ENCODE assay signal across 8 mouse cellular contexts in the genomic region with DNA sequence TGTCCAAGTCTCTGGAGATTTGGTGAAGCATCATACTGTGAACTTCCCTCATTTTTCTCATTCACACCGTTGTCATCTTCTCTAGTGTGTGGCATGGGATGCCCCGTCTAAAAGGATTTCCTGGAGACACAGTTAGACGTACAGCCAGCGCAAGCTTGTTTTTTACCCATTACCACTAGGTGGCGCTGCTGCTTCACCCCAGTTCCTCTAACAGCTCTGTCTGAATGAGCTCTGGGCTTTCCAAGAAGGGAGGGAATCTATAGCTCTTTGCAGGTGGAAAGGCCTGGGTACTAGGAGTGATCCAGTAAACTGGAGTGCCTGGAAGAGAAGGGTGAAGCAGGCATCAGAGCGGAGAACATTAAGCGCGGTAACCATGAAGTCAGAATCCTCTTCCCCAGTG. TPM values are rescaled to one million over a fixed set of nuclear protein-coding genes. Genes with fewer than 3 reads are reported as not detected.
A peak's percentile ranks its signal among the peaks of the same experiment; 100 is the strongest.
DNase-seq lines count a peak whose midpoint lies in the region; ATAC-seq and TF ChIP-seq lines count a peak whose summit lies in the region.

No protein-coding gene starts in this region.

- H3K9me3 ChIP-seq in E14TG2a.4 (ENCODE audit: low read length) = no peaks in the 10 kb centered on the region
- H3K9me3 ChIP-seq in embryonic facial prominence, embryonic 12.5 days = no peaks in the 10 kb centered on the region
- H3K9me3 ChIP-seq in heart, embryonic 16.5 days (replicated peaks; ENCODE audit: control insufficient read depth, low read length) = no peaks in the 10 kb centered on the region

- DNase-seq in adrenal gland, postnatal 4 days (ENCODE audit: low spot score in 2 of 2) = peak; percentile 46 to 59
- peak; percentile 56 to 77 for DNase-seq in layer of hippocampus, adult 8-10 months (ENCODE audit: low spot score in 2 of 2)
- peak; percentile 84 for DNase-seq in lung, postnatal 10 days
- DNase-seq in retina, adult 2 months (ENCODE audit: low read depth, low spot score) = peak; percentile 66
- peak; percentile 66 for DNase-seq in thymus, postnatal 25 days

- H3K4me2 ChIP-seq in embryonic facial prominence, embryonic 12.5 days (replicated peaks) = no peak overlapping the region
- no peak overlapping the region for H3K4me2 ChIP-seq in heart, embryonic 16.5 days (ENCODE audit: low read depth, low read length)

- ATAC-seq in embryonic facial prominence, embryonic 12.5 days (ENCODE audit: insufficient number of reproducible peaks, insufficient read depth, low FRiP score, low TSS enrichment) = 0 out of 2 replicates have a peak, but pooled peaks have one; percentile 12
- ATAC-seq in heart, embryonic 16.5 days (replicated peaks; ENCODE audit: extremely low read depth, insufficient read depth, low FRiP score) = 0 out of 2 replicates have a peak, but pooled peaks have one; percentile 33

- H3K4me1 ChIP-seq in E14TG2a.4 (replicated peaks; ENCODE audit: low read depth, low read length) = peaks cover 48% of the 10 kb centered on the region
- no peaks in the 10 kb centered on the region for H3K4me1 ChIP-seq in embryonic facial prominence, embryonic 12.5 days
- H3K4me1 ChIP-seq in heart, embryonic 16.5 days (ENCODE audit: control insufficient read depth, insufficient read depth, low read length) = no peaks in the 10 kb centered on the region

- no peak overlapping the region for H3K4me3 ChIP-seq in E14TG2a.4 (replicated peaks; ENCODE audit: low read length)
- H3K4me3 ChIP-seq in embryonic facial prominence, embryonic 12.5 days = no peak overlapping the region
- H3K4me3 ChIP-seq in heart, embryonic 16.5 days (ENCODE audit: low read length) = no peak overlapping the region

- peak; percentile 96 for TF ChIP-seq CTCF in E14TG2a.4 (conservative IDR thresholded peaks at IDR 0.05; ENCODE audit: low read length)

- peaks cover 40% of the 10 kb centered on the region for H3K36me3 ChIP-seq in E14TG2a.4 (ENCODE audit: insufficient read depth, low read length)
- peaks cover 22% of the 10 kb centered on the region for H3K36me3 ChIP-seq in embryonic facial prominence, embryonic 12.5 days
- H3K36me3 ChIP-seq in heart, embryonic 16.5 days (ENCODE audit: control insufficient read depth, insufficient read depth) = peaks cover 17% of the 10 kb centered on the region; the same call in 1 of the 2 replicates

- H3K27me3 ChIP-seq in E14TG2a.4 (ENCODE audit: insufficient read depth, low read length) = no peaks in the 10 kb centered on the region
- H3K27me3 ChIP-seq in embryonic facial prominence, embryonic 12.5 days = no peaks in the 10 kb centered on the region
- no peaks in the 10 kb centered on the region for H3K27me3 ChIP-seq in heart, embryonic 16.5 days (ENCODE audit: control insufficient read depth, insufficient read depth, low read length)

- no peak overlapping the region for H3K27ac ChIP-seq in embryonic facial prominence, embryonic 12.5 days
- H3K27ac ChIP-seq in heart, embryonic 16.5 days (ENCODE audit: low read length) = no peak overlapping the region

- no peak overlapping the region for H3K9ac ChIP-seq in embryonic facial prominence, embryonic 12.5 days
- H3K9ac ChIP-seq in heart, embryonic 16.5 days (ENCODE audit: low read length) = no peak overlapping the region

- WGBS in embryonic facial prominence, embryonic 12.5 days = 28% methylated on average over 8 of the region's 8 CpGs
- WGBS in heart, embryonic 16.5 days = 29% methylated on average over 8 of the region's 8 CpGs

RNA-seq across cellular contexts. Expression of a gene that starts 20.9 kb away (rescaled TPM):
- 10 to 100 TPM; 53.1 to 54.3 TPM for total RNA-seq in adrenal gland, postnatal 4 days (2021)
- 76.4 and 83.0 TPM in 2 replicates for polyA plus RNA-seq in embryonic facial prominence, embryonic 12.5 days (2016; fragmentation: Nextera tagmentation; extraction: Ambion mirVana)
- polyA plus RNA-seq in heart, embryonic 16.5 days (2015; fragmentation: Nextera tagmentation; extraction: Ambion mirVana) = 59.2 and 62.7 TPM in 2 replicates
- 10 to 100 TPM; 39.1 to 55.3 (median 42.5) TPM for total RNA-seq in layer of hippocampus, adult 8-10 months (2022)

RNA-seq across cellular contexts. Expression of a gene that starts 33.6 kb away (rescaled TPM):
- total RNA-seq in adrenal gland, postnatal 4 days (2021) = 10 to 100 TPM; 96.6 to 99.5 TPM
- polyA plus RNA-seq in embryonic facial prominence, embryonic 12.5 days (2016; fragmentation: Nextera tagmentation; extraction: Ambion mirVana) = 57.4 and 58.8 TPM in 2 replicates
- 32.8 and 35.3 TPM in 2 replicates for polyA plus RNA-seq in heart, embryonic 16.5 days (2015; fragmentation: Nextera tagmentation; extraction: Ambion mirVana)
- total RNA-seq in layer of hippocampus, adult 8-10 months (2022) = 1,000 to 10,000 TPM; 1,076 to 1,216 (median 1,154) TPM

Comparison
In these comparisons a context has a peak if more than half of its experiments do, and no peak if none do; other contexts are left out.
1. RNA of a gene that starts 33.6 kb away (total RNA-seq): 1,076 to 1,216 TPM in layer of hippocampus, adult 8-10 months; 96.6 to 99.5 TPM in adrenal gland, postnatal 4 days; every median in the first group is over 10 times any median in the second.
2. Peak in every context shown above with its lines, with median percentiles within 50 percentile points of each other: DNase-seq.